Mouse (Mus musculus) embryonic facial prominence, embryonic 13.5 days (tissue): ENCODE results near the gene Bgn. TPM values are rescaled to one million over a fixed set of nuclear protein-coding genes. Genes with fewer than 3 reads are reported as not detected.

Experiments used
- ATAC-seq: fragments of 200-750 bp; cut with Nextera tagmentation; 2 replicates; pipeline ENCODE4 v1.8.0; 2017; ENCODE audit warnings: low read depth; ENCODE audit not compliant: insufficient number of reproducible peaks, insufficient read depth, low FRiP score, low TSS enrichment
- H3K27ac ChIP-seq: fragments of 300-500 bp; sonication (generic); 2 replicates; pipeline ENCODE4 v1.5.1; 2015; ENCODE audit warnings: moderate library complexity, mild to moderate bottlenecking, inconsistent platforms
- H3K27me3 ChIP-seq: fragments of 300-500 bp; sonication (generic); 2 replicates; pipeline ENCODE4 v1.6.1; 2015; ENCODE audit warnings: mild to moderate bottlenecking, inconsistent platforms
- H3K36me3 ChIP-seq: fragments of 300-500 bp; sonication (generic); 2 replicates; pipeline ENCODE4 v1.6.1; 2015; ENCODE audit warnings: mild to moderate bottlenecking, inconsistent platforms
- H3K4me1 ChIP-seq: fragments of 300-500 bp; sonication (generic); 2 replicates; pipeline ENCODE4 v1.6.1; 2015; ENCODE audit warnings: inconsistent platforms
- H3K4me2 ChIP-seq: fragments of 300-500 bp; sonication (generic); 2 replicates; pipeline ENCODE4 v1.6.1; 2015; ENCODE audit warnings: moderate library complexity, mild to moderate bottlenecking, inconsistent platforms
- H3K4me3 ChIP-seq: fragments of 300-500 bp; sonication (generic); 2 replicates; pipeline ENCODE4 v1.5.1; 2015; ENCODE audit warnings: mild to moderate bottlenecking, inconsistent platforms
- H3K9ac ChIP-seq: fragments of 300-500 bp; sonication (generic); 2 replicates; pipeline ENCODE4 v1.6.1; 2015; ENCODE audit warnings: mild to moderate bottlenecking, inconsistent platforms
- H3K9me3 ChIP-seq: fragments of 300-500 bp; sonication (generic); 2 replicates; pipeline ENCODE4 v1.6.1; 2016; ENCODE audit warnings: inconsistent platforms
- WGBS: fragments of 180-500 bp; shearing (Covaris S2); methylation state at CpG from one replicate; pipeline ENCODE4 v1.1.7; 2015; ENCODE audit warnings: mixed read lengths; 5-methylcytosine and 5-hydroxymethylcytosine counted together
- polyA plus RNA-seq: library from polyadenylated mRNA; unstranded; fragments of >200 nt; fragmentation: Nextera tagmentation; extraction: Ambion mirVana; gene quantifications from 2 replicates; pipeline ENCODE4 v1.2.1, GENCODE M21; 2015

The Bgn gene
- polyA plus RNA-seq, 1 experiment from 2014 or later = 121 TPM

DNA sequence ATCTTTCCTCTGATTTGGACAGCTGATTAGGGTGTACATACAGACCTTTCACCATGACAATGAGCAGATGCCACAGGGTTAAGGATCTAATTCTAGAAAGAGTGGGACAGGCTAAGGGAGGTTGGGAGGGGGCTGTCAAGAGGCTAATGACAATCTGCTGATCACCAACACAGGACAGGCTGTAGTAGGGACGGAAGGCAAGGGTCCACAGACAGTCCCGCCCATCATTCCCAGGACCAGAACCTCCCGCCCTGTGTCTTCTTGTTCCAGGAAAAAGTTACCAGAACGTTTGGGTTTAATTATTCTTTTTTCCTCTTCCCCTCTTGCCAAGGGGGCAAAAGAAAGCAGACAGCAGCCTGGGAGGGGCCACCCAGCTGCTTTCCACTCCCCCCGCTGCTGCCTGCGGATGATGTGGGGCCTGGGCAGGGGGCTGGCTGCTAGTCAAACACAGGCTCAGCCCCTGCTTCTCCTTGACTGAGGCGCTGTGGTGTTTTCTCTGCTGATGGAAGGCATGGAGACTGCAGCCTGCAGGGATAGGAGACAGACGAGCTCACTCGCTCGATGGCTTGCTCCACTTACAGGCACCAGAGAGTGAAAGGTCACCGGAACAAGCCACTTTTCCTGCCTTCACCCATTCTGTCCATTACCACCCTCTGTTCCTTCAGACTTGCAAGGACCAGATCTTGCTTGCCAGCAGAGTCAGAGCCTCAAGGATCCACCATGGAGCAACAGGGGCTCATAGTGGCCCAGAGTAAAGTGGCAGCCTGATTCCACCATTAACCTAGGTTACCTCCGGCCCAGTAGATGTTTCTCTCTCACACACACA, 8.8 kb upstream of the Bgn start:
- H3K4me1 ChIP-seq = peaks cover 33% of the 10 kb centered on the region
- ATAC-seq = peak; percentile 80; the same call in 1 of the 2 replicates
- H3K36me3 ChIP-seq = no peaks in the 10 kb centered on the region
- H3K9me3 ChIP-seq = no peaks in the 10 kb centered on the region
- no peak overlapping the region for H3K4me3 ChIP-seq
- peaks cover 21% of the 10 kb centered on the region for H3K27me3 ChIP-seq
- 41% methylated on average over 12 of the region's 12 CpGs for WGBS
- H3K27ac ChIP-seq = peak overlapping the region; percentile 92
- peak overlapping the region; percentile 11; the same call in 1 of the 2 replicates for H3K4me2 ChIP-seq
- no peak overlapping the region for H3K9ac ChIP-seq

DNA sequence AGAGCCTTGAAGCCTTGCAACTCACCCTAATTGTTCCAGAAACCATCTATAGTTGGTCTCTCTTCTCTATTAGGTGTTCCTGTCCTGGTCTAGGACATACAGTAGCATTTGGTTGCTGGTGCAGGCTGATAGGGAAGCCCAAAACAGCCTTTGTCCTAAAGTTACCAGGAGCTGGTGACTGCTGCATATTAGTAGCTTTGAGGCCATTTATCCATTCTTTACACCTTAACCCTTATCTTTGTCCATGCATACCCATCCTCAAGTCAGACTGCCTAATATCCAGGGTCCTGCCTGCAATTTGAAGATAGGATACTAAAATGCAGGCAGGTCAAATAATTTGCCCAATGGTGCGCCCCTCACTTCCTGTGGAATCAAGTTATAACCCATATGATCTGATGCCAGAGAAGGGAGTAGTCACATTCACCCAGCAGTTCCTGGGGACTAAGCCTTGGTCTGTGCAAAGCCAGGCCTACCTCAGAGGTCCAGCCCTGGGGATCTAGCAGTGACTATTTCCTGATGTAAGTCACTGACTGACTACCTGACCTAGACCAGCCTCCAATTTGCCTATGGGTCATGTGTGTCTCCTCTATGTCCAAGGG, 7.6 kb upstream of the Bgn start:
- Histone ChIP-seq H3K4me3 (no peak overlapping the region), H3K4me2 (no peak overlapping the region), H3K27ac (peak overlapping the region; percentile 92), H3K36me3 (no peaks in the 10 kb centered on the region), H3K9me3 (no peaks in the 10 kb centered on the region), H3K4me1 (peaks cover 43% of the 10 kb centered on the region), H3K9ac (no peak overlapping the region), H3K27me3 (peaks cover 17% of the 10 kb centered on the region)
- ATAC-seq = no peak
- WGBS = 89% methylated on average over 1 of the region's 1 CpGs

DNA sequence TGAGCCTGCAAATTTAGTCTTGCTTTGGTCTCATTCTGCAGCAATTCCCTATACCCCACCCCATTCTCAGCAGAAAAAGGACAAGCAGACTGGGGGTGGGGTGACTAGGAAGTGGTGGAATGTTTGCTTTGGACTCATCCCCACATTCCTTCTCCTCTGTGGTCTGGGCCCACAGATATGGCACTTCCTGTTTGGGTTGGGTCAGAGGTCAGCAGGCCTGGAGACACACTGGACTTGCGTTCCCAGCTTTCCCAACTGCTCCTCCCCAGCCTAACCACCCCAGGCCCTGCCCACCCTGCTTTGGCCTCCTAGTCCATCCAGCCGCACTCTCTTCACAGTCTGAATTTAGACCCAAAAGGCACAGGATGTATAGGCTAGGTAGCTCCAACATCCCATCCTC, 6.8 kb upstream of the Bgn start:
- Histone ChIP-seq H3K4me2 (no peak overlapping the region), H3K4me3 (no peak overlapping the region), H3K27ac (peak overlapping the region; percentile 66; the same call in 1 of the 2 replicates), H3K4me1 (peaks cover 46% of the 10 kb centered on the region), H3K9ac (no peak overlapping the region), H3K9me3 (no peaks in the 10 kb centered on the region), H3K27me3 (peaks cover 16% of the 10 kb centered on the region), H3K36me3 (no peaks in the 10 kb centered on the region)
- no peak for ATAC-seq
- 68% methylated on average over 2 of the region's 2 CpGs for WGBS

DNA sequence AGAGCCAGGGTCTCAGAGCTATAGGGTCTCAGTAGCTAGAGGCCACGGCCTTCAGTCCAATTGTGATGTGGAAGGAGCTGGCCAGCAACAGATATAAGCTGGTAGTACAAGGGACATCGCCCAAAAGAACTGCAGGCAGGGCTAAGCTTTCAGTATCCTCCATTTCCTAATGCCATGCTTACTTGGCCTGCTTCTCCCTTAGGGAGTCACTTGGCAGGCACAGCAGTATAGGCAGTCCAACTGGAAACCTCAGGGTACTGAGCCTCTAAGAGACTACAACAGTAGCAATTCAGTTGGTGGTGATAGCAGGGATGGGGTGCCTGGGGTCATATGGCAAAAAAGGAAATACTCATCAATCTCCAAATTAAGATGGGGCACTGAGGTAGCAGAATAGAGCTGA, 5.9 kb upstream of the Bgn start:
- H3K27me3 ChIP-seq = peaks cover 14% of the 10 kb centered on the region
- H3K9me3 ChIP-seq = no peaks in the 10 kb centered on the region
- H3K9ac ChIP-seq = no peak overlapping the region
- no peaks in the 10 kb centered on the region for H3K36me3 ChIP-seq
- 84% methylated on average over 2 of the region's 2 CpGs for WGBS
- peaks cover 48% of the 10 kb centered on the region for H3K4me1 ChIP-seq
- H3K4me3 ChIP-seq = no peak overlapping the region
- H3K27ac ChIP-seq = no peak overlapping the region
- no peak overlapping the region for H3K4me2 ChIP-seq
- ATAC-seq = no peak

DNA sequence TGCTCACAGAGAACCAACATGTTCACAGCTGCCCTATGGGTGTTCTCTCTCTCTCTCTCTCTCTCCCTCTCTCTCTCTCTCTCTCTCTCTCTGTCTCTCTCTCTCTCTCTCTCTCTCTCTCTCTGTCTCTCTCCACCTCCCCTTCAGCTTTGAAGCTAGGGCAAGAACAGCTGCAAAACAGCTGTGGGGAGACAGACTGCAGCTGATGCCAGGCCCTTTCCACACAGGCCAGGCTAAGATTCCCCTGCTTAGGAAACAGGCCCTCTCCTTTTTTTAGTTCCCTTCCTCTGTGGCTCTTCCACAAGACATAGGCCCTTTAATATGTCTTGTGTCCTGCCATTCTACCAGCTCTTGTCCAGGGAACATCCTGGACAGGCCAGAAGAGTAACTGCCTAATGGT, 3.7 kb upstream of the Bgn start:
- H3K27ac ChIP-seq = peak overlapping the region; percentile 78
- no peaks in the 10 kb centered on the region for H3K36me3 ChIP-seq
- H3K27me3 ChIP-seq = peaks cover 14% of the 10 kb centered on the region
- no peak overlapping the region for H3K9ac ChIP-seq
- peaks cover 51% of the 10 kb centered on the region for H3K4me1 ChIP-seq
- no peak overlapping the region for H3K4me3 ChIP-seq
- H3K4me2 ChIP-seq = no peak overlapping the region
- no peak for ATAC-seq
- H3K9me3 ChIP-seq = no peaks in the 10 kb centered on the region

DNA sequence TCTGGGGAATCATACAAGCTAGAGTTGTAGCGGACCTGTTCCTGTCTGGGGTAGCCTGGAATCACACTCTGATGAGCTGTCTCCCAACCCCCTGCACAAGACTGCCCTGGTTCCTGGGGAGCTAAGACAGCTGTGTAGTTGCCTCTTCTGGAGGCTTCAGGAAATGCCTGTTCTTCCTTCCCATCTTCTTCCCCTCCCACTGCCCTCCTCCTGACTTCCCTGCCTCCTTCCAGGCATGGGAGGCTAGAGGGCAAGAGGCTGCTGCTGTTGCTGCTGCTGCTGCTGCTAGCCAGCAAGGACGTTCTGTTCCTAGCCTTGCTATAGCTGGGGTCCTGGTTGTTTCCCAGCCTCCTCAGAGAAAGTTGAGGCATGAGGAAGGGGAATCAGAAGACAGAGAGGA, 3.1 kb upstream of the Bgn start:
- H3K4me1 ChIP-seq = peaks cover 50% of the 10 kb centered on the region
- no peak overlapping the region for H3K4me2 ChIP-seq
- no peaks in the 10 kb centered on the region for H3K36me3 ChIP-seq
- H3K27ac ChIP-seq = peak overlapping the region; percentile 78
- no peaks in the 10 kb centered on the region for H3K9me3 ChIP-seq
- no peak for ATAC-seq
- 45% methylated on average over 2 of the region's 2 CpGs for WGBS
- H3K9ac ChIP-seq = no peak overlapping the region
- no peak overlapping the region for H3K4me3 ChIP-seq
- H3K27me3 ChIP-seq = peaks cover 14% of the 10 kb centered on the region

DNA sequence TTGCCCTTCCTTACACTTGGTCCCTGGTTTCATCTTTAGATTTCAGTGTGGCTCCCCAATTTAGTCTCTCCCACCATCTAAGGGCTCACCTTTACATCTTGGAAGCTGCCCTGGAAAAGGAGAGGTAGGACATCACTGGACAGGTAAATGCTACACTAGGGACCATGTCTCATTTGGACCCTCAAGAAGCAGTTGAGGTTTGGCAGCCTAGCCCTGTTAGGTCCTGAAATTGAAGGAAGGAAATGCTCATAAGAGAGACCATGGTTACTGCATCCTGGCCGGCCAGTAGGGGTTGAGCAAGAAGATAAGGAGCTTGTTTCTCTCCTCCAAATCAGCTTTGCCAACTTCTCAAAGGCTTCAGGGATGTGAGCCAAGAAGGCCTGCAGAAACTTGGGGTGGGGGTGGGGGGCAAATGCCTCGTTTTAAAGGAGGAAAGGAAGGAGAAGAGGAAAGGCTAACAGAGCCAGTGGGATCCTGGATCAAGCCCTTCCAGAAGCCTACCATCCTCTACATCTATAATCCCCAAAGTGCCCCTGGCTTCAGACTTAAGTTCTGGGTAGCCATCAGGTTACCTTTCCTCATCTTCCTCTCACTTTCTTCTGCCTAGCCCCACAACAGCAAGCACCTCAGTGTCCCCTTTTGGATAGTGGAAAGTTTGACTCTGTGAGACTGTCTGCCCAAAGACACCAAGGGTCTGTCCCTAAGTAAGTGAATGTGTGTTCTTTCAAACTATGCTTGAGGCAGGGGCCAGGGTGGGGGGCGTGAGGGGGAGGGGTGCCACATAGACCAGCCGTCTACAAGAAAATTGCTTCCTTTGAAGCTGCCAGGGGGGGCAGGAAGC, 539 bp upstream of the Bgn start:
- Histone ChIP-seq H3K9ac (peak overlapping the region; percentile 75; the same call in 1 of the 2 replicates), H3K4me2 (peak overlapping the region; percentile 69), H3K27ac (peak overlapping the region; percentile 90), H3K27me3 (peaks cover 14% of the 10 kb centered on the region), H3K4me3 (peak overlapping the region; percentile 48), H3K9me3 (no peaks in the 10 kb centered on the region), H3K36me3 (peaks cover 4% of the 10 kb centered on the region; the same call in 1 of the 2 replicates), H3K4me1 (peaks cover 44% of the 10 kb centered on the region)
- 25% methylated on average over 4 of the region's 4 CpGs for WGBS
- ATAC-seq = no peak

DNA sequence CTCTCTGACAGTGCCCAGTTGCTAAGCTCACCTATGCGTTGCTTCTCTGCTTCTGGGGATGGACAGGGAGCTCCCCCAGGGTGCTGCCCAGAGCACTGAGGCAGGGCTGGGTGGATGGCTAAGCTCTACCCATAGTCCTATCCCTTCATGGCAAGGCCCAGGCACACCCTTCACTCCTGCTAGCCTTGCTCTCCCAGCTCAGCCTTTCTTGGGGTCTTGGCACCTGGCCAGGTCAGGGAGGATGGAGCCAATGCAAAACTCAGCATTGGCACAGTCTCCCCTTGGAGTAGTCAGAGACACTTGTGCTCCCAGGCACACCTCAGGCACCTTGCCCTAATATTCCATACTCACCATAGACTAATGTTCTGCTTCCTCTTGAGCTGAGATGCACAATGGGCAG, 674 bp downstream of the Bgn start:
- H3K4me3 ChIP-seq = peak overlapping the region; percentile 48
- H3K4me1 ChIP-seq = peaks cover 52% of the 10 kb centered on the region
- peak overlapping the region; percentile 69 for H3K4me2 ChIP-seq
- H3K36me3 ChIP-seq = peaks cover 4% of the 10 kb centered on the region; the same call in 1 of the 2 replicates
- H3K27me3 ChIP-seq = peaks cover 5% of the 10 kb centered on the region
- H3K9ac ChIP-seq = peak overlapping the region; percentile 75
- 50% methylated on average over 1 of the region's 1 CpGs for WGBS
- ATAC-seq = peak; percentile 38; the same call in 1 of the 2 replicates
- no peaks in the 10 kb centered on the region for H3K9me3 ChIP-seq
- peak overlapping the region; percentile 90 for H3K27ac ChIP-seq

DNA sequence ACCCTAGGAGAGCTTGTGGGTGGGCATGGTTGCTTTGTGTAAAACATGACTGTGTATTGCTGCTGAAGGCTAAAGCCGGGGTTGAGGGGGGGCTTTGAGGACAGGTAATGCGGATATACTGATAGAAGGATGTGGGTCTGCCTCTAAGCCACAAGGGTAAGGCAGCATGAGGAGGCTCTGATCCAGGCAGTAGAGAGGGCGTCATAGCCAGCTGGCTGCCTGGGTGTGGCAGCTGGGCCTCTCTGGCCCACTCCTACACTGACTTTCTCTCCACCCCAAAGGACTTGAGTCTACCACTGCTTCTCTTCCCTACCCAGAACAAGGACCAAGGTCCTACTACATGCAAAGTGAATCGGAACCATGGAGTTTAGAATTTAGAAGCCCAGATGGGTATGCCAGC, 1.5 kb downstream of the Bgn start:
- 87% methylated on average over 4 of the region's 4 CpGs for WGBS

DNA sequence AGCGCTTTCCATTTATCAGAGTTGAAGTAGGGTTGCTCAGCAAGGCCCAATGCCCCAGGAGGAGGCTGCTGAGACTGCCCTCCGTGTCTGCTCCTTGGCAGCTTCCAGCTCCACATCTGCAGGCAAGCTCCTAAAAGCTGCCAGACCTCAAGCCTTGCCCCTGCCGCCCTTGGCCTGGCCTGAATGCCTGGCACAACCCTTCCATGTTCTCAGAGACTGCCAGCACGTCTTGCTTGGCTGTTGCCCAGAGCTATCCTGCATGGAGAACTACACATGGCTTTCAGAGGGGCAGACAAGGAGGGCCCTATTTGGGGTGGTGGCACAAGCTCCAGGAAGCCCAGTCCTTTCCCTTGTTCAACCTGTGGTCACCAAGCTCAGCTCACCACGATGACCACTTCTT, 3.5 kb downstream of the Bgn start:
- H3K4me3 ChIP-seq = no peak overlapping the region

More for the DNA sequence above, 1.5 kb downstream of the Bgn start:
- H3K9ac ChIP-seq = peak overlapping the region; percentile 75
- H3K36me3 ChIP-seq = peaks cover 4% of the 10 kb centered on the region; the same call in 1 of the 2 replicates
- no peaks in the 10 kb centered on the region for H3K9me3 ChIP-seq
- H3K27ac ChIP-seq = no peak overlapping the region
- H3K4me3 ChIP-seq = peak overlapping the region; percentile 48
- peak overlapping the region; percentile 69 for H3K4me2 ChIP-seq
- H3K4me1 ChIP-seq = peaks cover 57% of the 10 kb centered on the region
- peaks cover 4% of the 10 kb centered on the region; the same call in 1 of the 2 replicates for H3K27me3 ChIP-seq
- ATAC-seq = no peak

DNA sequence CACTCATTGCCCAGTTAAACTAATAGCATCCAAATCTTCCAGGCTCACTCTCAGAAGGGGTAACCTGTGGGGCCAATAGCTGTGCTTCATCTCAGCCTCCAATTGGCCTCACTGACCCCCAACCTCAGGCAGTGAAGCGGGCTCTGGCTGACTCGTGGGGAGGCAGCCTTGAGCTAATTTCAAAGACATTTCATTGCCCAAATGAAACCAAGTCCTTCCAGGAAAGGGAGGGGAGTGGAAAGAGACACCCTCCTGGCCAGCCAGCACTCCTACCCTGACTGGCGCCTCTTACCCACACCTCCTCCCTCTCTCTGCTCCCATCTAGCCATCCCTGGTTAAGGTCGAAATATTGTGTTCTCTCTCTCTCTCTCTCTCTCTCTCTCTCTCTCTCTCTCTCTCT, 6.8 kb downstream of the Bgn start:
- WGBS = 39% methylated on average over 4 of the region's 4 CpGs
- Histone ChIP-seq H3K9me3 (no peaks in the 10 kb centered on the region), H3K27me3 (peaks cover 4% of the 10 kb centered on the region; the same call in 1 of the 2 replicates), H3K4me3 (no peak overlapping the region), H3K4me1 (peaks cover 29% of the 10 kb centered on the region), H3K9ac (no peak overlapping the region), H3K27ac (peak overlapping the region; percentile 66), H3K4me2 (0 out of 2 replicates have a peak overlapping the region, but pooled peaks have one; percentile 1), H3K36me3 (peaks cover 20% of the 10 kb centered on the region; the same call in 1 of the 2 replicates)
- no peak for ATAC-seq

More for the DNA sequence above, 3.5 kb downstream of the Bgn start:
- no peak overlapping the region for H3K9ac ChIP-seq
- H3K27ac ChIP-seq = 0 out of 2 replicates have a peak overlapping the region, but pooled peaks have one; percentile 11
- peaks cover 48% of the 10 kb centered on the region for H3K4me1 ChIP-seq
- no peak for ATAC-seq
- H3K4me2 ChIP-seq = peak overlapping the region; percentile 69; the same call in 1 of the 2 replicates
- no peaks in the 10 kb centered on the region for H3K9me3 ChIP-seq
- H3K27me3 ChIP-seq = peaks cover 4% of the 10 kb centered on the region; the same call in 1 of the 2 replicates
- H3K36me3 ChIP-seq = peaks cover 8% of the 10 kb centered on the region; the same call in 1 of the 2 replicates
- 69% methylated on average over 5 of the region's 5 CpGs for WGBS
